Mouse (Mus musculus): ENCODE measurements around the gene Gm20388.

GRCm38 (mm10) chr8:122269404-122269803 lies 2358.8 kb downstream of the Gm20388 start:
- TF ChIP-seq GATA1 (IDR thresholded peaks at IDR 0.05; ENCODE audit: low read length): no peak
- no peak for TF ChIP-seq TAL1 (IDR thresholded peaks at IDR 0.05; ENCODE audit: low read length)

Measured in erythroblast, embryonic 14.5 days (primary cell).